19 mouse cellular contexts compared by ENCODE assay signal in the genomic region with DNA sequence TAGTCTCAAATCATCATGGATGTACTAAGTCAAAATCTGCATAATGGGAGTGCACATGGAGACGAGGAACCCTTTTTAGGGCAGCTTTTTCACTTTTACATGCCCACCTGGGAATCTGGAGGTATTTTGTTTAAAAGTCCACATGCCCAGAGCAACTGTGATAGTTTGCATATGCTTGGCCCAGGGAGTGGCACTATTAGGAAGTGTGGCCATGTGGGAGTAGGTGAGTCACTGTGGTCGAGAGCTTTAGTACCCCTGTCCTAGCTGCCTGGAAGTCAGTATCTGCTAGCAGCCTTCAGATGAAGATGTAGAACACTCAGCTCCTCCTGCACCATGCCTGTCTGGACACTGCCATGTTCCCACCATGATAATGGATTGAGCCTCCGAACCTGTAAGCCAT. TPM values are rescaled to one million over a fixed set of nuclear protein-coding genes. Genes with fewer than 3 reads are reported as not detected.
"Had no signal": no experiment of that assay in that cellular context is flagged by ENCODE, and none has a peak within 500 bp of the region (broad histone marks: within the 10 kb centered on the region; RNA-seq: fewer than 3 reads in every experiment).

No protein-coding gene starts in this region.

- H3K27me3 ChIP-seq: midbrain, embryonic 13.5 days; midbrain, embryonic 15.5 days; neural tube, embryonic 13.5 days; neural tube, embryonic 15.5 days had no signal

- H3K36me3 ChIP-seq: midbrain, embryonic 13.5 days; midbrain, embryonic 15.5 days; neural tube, embryonic 13.5 days; neural tube, embryonic 15.5 days had no signal

- DNase-seq: lung, adult 18-20 months; lung, embryonic 14.5 days; lung, postnatal 10 days; lung, postnatal 36 days; retina, postnatal 1 day; right cerebral cortex, adult 18-20 months; right cerebral cortex, postnatal 25 days; right cerebral cortex, postnatal 4 days; spleen, adult 18-20 months; thymus, adult 2 months; thymus, postnatal 25 days; thymus, postnatal 4 days had no signal

- H3K4me2 ChIP-seq: lung, embryonic 14.5 days; midbrain, embryonic 11.5 days; midbrain, embryonic 13.5 days; midbrain, embryonic 15.5 days; neural tube, embryonic 13.5 days; neural tube, embryonic 15.5 days had no signal

- H3K4me3 ChIP-seq: megakaryocyte, embryonic 14.5 days; midbrain, embryonic 13.5 days; midbrain, embryonic 15.5 days; neural tube, embryonic 13.5 days; neural tube, embryonic 15.5 days had no signal

RNA-seq across cellular contexts. Expression of a gene that starts 14.4 kb away (rescaled TPM):
- polyA plus RNA-seq: liver, embryonic 16.5 days had no signal
